Comparison of ENCODE assay signal across 8 mouse cellular contexts in the genomic region with DNA sequence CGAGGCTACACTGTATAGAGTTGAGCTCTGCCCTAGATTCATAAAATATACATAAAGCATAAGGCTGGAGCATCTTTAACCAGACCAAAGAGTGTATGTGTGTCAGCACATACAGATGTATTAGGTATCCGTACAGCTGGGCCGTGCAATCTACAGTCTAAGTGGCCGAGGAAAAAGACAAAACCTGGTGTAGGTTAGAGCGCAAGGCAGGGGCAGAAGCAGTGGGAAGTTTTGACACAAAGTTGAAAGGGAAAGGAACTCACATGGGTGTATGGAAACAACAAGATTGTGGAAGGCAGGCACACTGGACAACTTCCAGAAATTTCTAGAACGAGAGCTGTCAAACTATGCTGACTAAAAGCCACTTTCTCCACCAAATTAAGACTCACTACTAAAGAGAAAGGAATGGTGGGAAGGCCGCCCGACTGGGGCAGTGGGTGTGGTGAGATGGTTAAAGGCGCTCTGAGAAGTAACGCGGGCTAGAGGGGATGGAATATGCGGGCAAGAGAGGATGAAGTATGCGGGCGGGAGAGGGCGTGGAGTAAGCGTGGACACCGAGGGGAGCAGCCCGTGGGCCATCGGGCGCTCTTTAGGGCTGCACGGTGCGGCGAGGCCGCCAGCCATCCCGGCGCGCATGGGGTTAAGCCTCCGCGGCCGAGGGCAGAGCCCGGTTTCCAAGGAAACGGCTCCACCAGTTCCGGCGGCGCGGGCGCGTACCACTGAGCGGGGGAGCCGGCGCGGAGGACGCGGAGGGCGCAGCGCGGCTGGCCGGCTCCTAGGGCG. TPM values are rescaled to one million over a fixed set of nuclear protein-coding genes. Genes with fewer than 3 reads are reported as not detected.
DNase-seq lines count a peak whose midpoint lies in the region; ATAC-seq and TF ChIP-seq lines count a peak whose summit lies in the region.

No protein-coding gene starts in this region.

- H3K27ac ChIP-seq in forebrain, embryonic 13.5 days, result peak overlapping the region; percentile 99
- peak overlapping the region; percentile 99 for H3K27ac ChIP-seq in liver, postnatal 0 days (ENCODE audit: low read depth)
- H3K27ac ChIP-seq in neural tube, embryonic 13.5 days (replicated peaks), result peak overlapping the region; percentile 100

- peak overlapping the region; percentile 90 for H3K4me3 ChIP-seq in E14TG2a.4 (replicated peaks; ENCODE audit: low read length)
- peak overlapping the region; percentile 96 for H3K4me3 ChIP-seq in forebrain, embryonic 13.5 days
- H3K4me3 ChIP-seq in liver, postnatal 0 days (ENCODE audit: low read depth, low read length), result peak overlapping the region; percentile 89
- H3K4me3 ChIP-seq in neural tube, embryonic 13.5 days, result peak overlapping the region; percentile 94

- peak overlapping the region; percentile 97 for H3K9ac ChIP-seq in forebrain, embryonic 13.5 days
- peak overlapping the region; percentile 92 for H3K9ac ChIP-seq in liver, postnatal 0 days (replicated peaks)
- peak overlapping the region; percentile 95 for H3K9ac ChIP-seq in neural tube, embryonic 13.5 days

- TF ChIP-seq CTCF in E14TG2a.4 (conservative IDR thresholded peaks at IDR 0.05; ENCODE audit: low read length), result no peak
- no peak for TF ChIP-seq CTCF in liver, postnatal 0 days (IDR thresholded peaks at IDR 0.05; ENCODE audit: low read depth)

- DNase-seq in heart, postnatal 10 days, result peak; percentile 91 to 93
- DNase-seq in kidney, postnatal 4 days, result peak; percentile 91 to 95
- DNase-seq in liver, postnatal 0 days, result peak; percentile 87
- peak; percentile 69 for DNase-seq in telencephalon, adult 2 months (ENCODE audit: low read depth, low spot score)

- H3K4me1 ChIP-seq in E14TG2a.4 (replicated peaks; ENCODE audit: low read depth, low read length), result peaks cover 47% of the 10 kb centered on the region
- peaks cover 40% of the 10 kb centered on the region for H3K4me1 ChIP-seq in forebrain, embryonic 13.5 days
- H3K4me1 ChIP-seq in liver, postnatal 0 days (ENCODE audit: insufficient read depth), result peaks cover 38% of the 10 kb centered on the region
- H3K4me1 ChIP-seq in neural tube, embryonic 13.5 days (replicated peaks), result peaks cover 51% of the 10 kb centered on the region

- peak overlapping the region; percentile 100 for H3K4me2 ChIP-seq in forebrain, embryonic 13.5 days
- H3K4me2 ChIP-seq in liver, postnatal 0 days (ENCODE audit: low read depth, low read length), result peak overlapping the region; percentile 89
- peak overlapping the region; percentile 68 for H3K4me2 ChIP-seq in neural tube, embryonic 13.5 days

- WGBS in forebrain, embryonic 13.5 days, result 3% methylated on average over 42 of the region's 49 CpGs
- WGBS in liver, postnatal 0 days (ENCODE audit: insufficient replicate concordance), result 3% methylated on average over 36 of the region's 49 CpGs
- 2% methylated on average over 47 of the region's 49 CpGs for WGBS in neural tube, embryonic 13.5 days

- H3K27me3 ChIP-seq in E14TG2a.4 (ENCODE audit: insufficient read depth, low read length), result peaks cover 2% of the 10 kb centered on the region; the same call in 1 of the 2 replicates
- no peaks in the 10 kb centered on the region for H3K27me3 ChIP-seq in forebrain, embryonic 13.5 days
- no peaks in the 10 kb centered on the region for H3K27me3 ChIP-seq in liver, postnatal 0 days (ENCODE audit: insufficient read depth, low read length)
- H3K27me3 ChIP-seq in neural tube, embryonic 13.5 days, result no peaks in the 10 kb centered on the region

- TF ChIP-seq EP300 in liver, postnatal 0 days (IDR thresholded peaks at IDR 0.05; ENCODE audit: low read depth), result no peak

- H3K36me3 ChIP-seq in E14TG2a.4 (ENCODE audit: insufficient read depth, low read length), result peaks cover 24% of the 10 kb centered on the region
- H3K36me3 ChIP-seq in forebrain, embryonic 13.5 days (ENCODE audit: poor library complexity, severe bottlenecking), result peaks cover 13% of the 10 kb centered on the region
- H3K36me3 ChIP-seq in liver, postnatal 0 days (replicated peaks; ENCODE audit: insufficient read depth, low read length), result 0 out of 2 replicates have a peak, but pooled peaks cover 5% of the 10 kb centered on the region
- peaks cover 6% of the 10 kb centered on the region; the same call in 1 of the 2 replicates for H3K36me3 ChIP-seq in neural tube, embryonic 13.5 days

- peak; percentile 77 for ATAC-seq in cerebellum, adult (ENCODE audit: insufficient number of reproducible peaks, low FRiP score, low TSS enrichment)
- peak; percentile 96 for ATAC-seq in forebrain, embryonic 13.5 days
- ATAC-seq in liver, postnatal 0 days, result peak; percentile 87
- ATAC-seq in neural tube, embryonic 13.5 days (ENCODE audit: low read depth), result peak; percentile 90

- H3K9me3 ChIP-seq in E14TG2a.4 (ENCODE audit: low read length), result no peaks in the 10 kb centered on the region
- H3K9me3 ChIP-seq in forebrain, embryonic 13.5 days (replicated peaks), result no peaks in the 10 kb centered on the region
- H3K9me3 ChIP-seq in liver, postnatal 0 days (ENCODE audit: low read length), result no peaks in the 10 kb centered on the region
- no peaks in the 10 kb centered on the region for H3K9me3 ChIP-seq in neural tube, embryonic 13.5 days

- intact Hi-C loops in heart, postnatal 10 days (cut with DNase I), result loop anchor here (2.0 kb wide), 1 partner anchor 28 kb away; no protein-coding TSS in a partner anchor

RNA-seq across cellular contexts. Expression of a gene that starts 0.7 kb away (rescaled TPM):
- 4.1 and 4.2 TPM in 2 replicates for polyA plus RNA-seq in forebrain, embryonic 13.5 days (2015; fragmentation: Nextera tagmentation; extraction: Ambion mirVana)
- total RNA-seq in heart, postnatal 10 days (2021), result 10 to 100 TPM; 19.5 to 20.0 TPM
- polyA plus RNA-seq in liver, postnatal 0 days (2015; fragmentation: Nextera tagmentation; extraction: Ambion mirVana), result 2.4 and 2.5 TPM in 2 replicates
- polyA plus RNA-seq in neural tube, embryonic 13.5 days (2015; fragmentation: Nextera tagmentation; extraction: Ambion mirVana), result 2.8 and 3.0 TPM in 2 replicates

Comparison
In these comparisons a context has a peak if more than half of its experiments do, and no peak if none do; other contexts are left out.
1. Peak in every context shown above with its lines: DNase-seq, ATAC-seq, H3K4me3 ChIP-seq and H3K27ac ChIP-seq.